ENCODE assay signal across 11 mouse cellular contexts in genomic region chr2:133346789-133347424, GRCm38 (mm10).
DNase-seq lines count a peak whose midpoint lies in the region; ATAC-seq lines count a peak whose summit lies in the region.
"Had no signal": no experiment of that assay in that cellular context is flagged by ENCODE, and none has a peak within 500 bp of the region (broad histone marks: within the 10 kb centered on the region; RNA-seq: fewer than 3 reads in every experiment).

No protein-coding gene starts in this region.

- H3K4me3 ChIP-seq in heart, embryonic 12.5 days, result no peak overlapping the region
- H3K4me3 ChIP-seq in forebrain, embryonic 16.5 days (replicated peaks; ENCODE audit: low read length), result no peak overlapping the region
- H3K4me3 ChIP-seq in midbrain, embryonic 11.5 days (ENCODE audit: low read depth, low read length), result no peak overlapping the region

- no peak overlapping the region for H3K9ac ChIP-seq in heart, embryonic 12.5 days
- H3K9ac ChIP-seq in forebrain, embryonic 16.5 days (replicated peaks; ENCODE audit: low read depth, low read length), result no peak overlapping the region
- H3K9ac ChIP-seq in midbrain, embryonic 11.5 days (ENCODE audit: low read length), result no peak overlapping the region

- H3K4me1 ChIP-seq in heart, embryonic 12.5 days (replicated peaks), result peaks cover 8% of the 10 kb centered on the region; the same call in 1 of the 2 replicates
- H3K4me1 ChIP-seq in forebrain, embryonic 16.5 days (replicated peaks; ENCODE audit: control insufficient read depth, insufficient read depth, low read length), result peaks cover 10% of the 10 kb centered on the region
- H3K4me1 ChIP-seq in midbrain, embryonic 11.5 days (ENCODE audit: control insufficient read depth, insufficient read depth, low read length), result peaks cover 5% of the 10 kb centered on the region

- no peaks in the 10 kb centered on the region for H3K27me3 ChIP-seq in heart, embryonic 12.5 days (replicated peaks)
- no peaks in the 10 kb centered on the region; the same call in 1 of the 2 replicates for H3K27me3 ChIP-seq in forebrain, embryonic 16.5 days (replicated peaks; ENCODE audit: control insufficient read depth, insufficient read depth, low read length)
- H3K27me3 ChIP-seq in midbrain, embryonic 11.5 days (ENCODE audit: control insufficient read depth, insufficient read depth, low read length), result peaks cover 74% of the 10 kb centered on the region

- H3K9me3 ChIP-seq in heart, embryonic 12.5 days (replicated peaks), result no peaks in the 10 kb centered on the region
- H3K9me3 ChIP-seq in forebrain, embryonic 16.5 days (ENCODE audit: control insufficient read depth, low read length), result no peaks in the 10 kb centered on the region
- no peaks in the 10 kb centered on the region for H3K9me3 ChIP-seq in midbrain, embryonic 11.5 days (ENCODE audit: control insufficient read depth, low read length)

- no peak overlapping the region for H3K4me2 ChIP-seq in heart, embryonic 12.5 days
- H3K4me2 ChIP-seq in forebrain, embryonic 16.5 days (ENCODE audit: low read length), result no peak overlapping the region
- no peak overlapping the region for H3K4me2 ChIP-seq in midbrain, embryonic 11.5 days

- intact Hi-C loops in heart, postnatal 14 days (cut with DNase I), result no loop called here

- no peak for DNase-seq in heart, postnatal 14 days
- DNase-seq in ZHBTc4 (ENCODE audit: low read depth, low spot score), result peak; percentile 34
- DNase-seq in midbrain, embryonic 11.5 days (ENCODE audit: low spot score, missing footprints), result no peak
- DNase-seq in layer of hippocampus, adult 9-10 months (ENCODE audit: low spot score), result no peak
- no peak for DNase-seq in cerebellum, adult 9-10 months
- DNase-seq: cerebellum, adult 9-11 months; thymus, adult 18-20 months had no signal

- peak overlapping the region; percentile 54 for H3K27ac ChIP-seq in heart, embryonic 12.5 days (ENCODE audit: poor library complexity, severe bottlenecking)
- no peak overlapping the region for H3K27ac ChIP-seq in forebrain, embryonic 16.5 days (ENCODE audit: low read length)
- no peak overlapping the region for H3K27ac ChIP-seq in midbrain, embryonic 11.5 days (ENCODE audit: low read depth, low read length)
- H3K27ac ChIP-seq: macrophage had no signal

- WGBS in heart, embryonic 12.5 days, result 33% methylated on average over 4 of the region's 4 CpGs
- 2% methylated on average over 4 of the region's 4 CpGs for WGBS in forebrain, embryonic 16.5 days
- WGBS in midbrain, embryonic 11.5 days, result 9% methylated on average over 4 of the region's 4 CpGs

- no peaks in the 10 kb centered on the region for H3K36me3 ChIP-seq in heart, embryonic 12.5 days
- no peaks in the 10 kb centered on the region for H3K36me3 ChIP-seq in forebrain, embryonic 16.5 days (ENCODE audit: control insufficient read depth, insufficient read depth)
- no peaks in the 10 kb centered on the region for H3K36me3 ChIP-seq in midbrain, embryonic 11.5 days (ENCODE audit: control insufficient read depth, insufficient read depth, low read length)

- ATAC-seq in heart, embryonic 12.5 days (ENCODE audit: insufficient number of reproducible peaks, low FRiP score), result peak; percentile 53; the same call in 1 of the 2 replicates
- ATAC-seq in forebrain, embryonic 16.5 days, result peak; percentile 64
- ATAC-seq in midbrain, embryonic 11.5 days (ENCODE audit: low FRiP score), result peak; percentile 90
- ATAC-seq in erythroid progenitor cell, adult 5-6 weeks (replicated peaks; ENCODE audit: low FRiP score, poor library complexity, severe bottlenecking), result no peak
